Mouse (Mus musculus): ENCODE data around the gene D630036H23Rik.

DNA sequence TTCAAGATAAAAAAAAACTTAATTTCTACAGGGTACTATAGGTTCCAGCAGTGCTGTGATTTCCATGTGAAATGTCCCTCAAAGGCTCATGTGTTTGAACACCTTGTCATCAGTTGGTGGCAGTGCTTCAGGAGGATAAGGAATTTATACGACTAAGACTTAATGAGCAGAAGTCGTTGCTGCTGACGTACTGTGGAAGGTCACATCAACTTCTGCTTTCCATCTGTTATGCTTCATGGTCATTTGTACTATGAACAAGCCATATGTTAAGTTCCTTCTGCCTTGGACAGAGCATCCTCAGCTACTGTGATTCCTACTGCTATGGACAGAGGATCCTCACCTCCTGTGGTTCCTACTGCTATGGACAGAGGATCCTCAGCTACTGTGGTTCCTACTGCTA is 21.9 kb downstream of the D630036H23Rik start:
- no peak for TF ChIP-seq CTCF (IDR thresholded peaks at IDR 0.05; ENCODE audit: extremely low read depth, insufficient read depth, low read length)
- no peak for TF ChIP-seq POLR2A (IDR thresholded peaks at IDR 0.05; ENCODE audit: extremely low read depth, insufficient read depth, low read length)
